Mouse (Mus musculus) midbrain, embryonic 16.5 days (tissue): ENCODE results near the gene Pld4. TPM values are rescaled to one million over a fixed set of nuclear protein-coding genes. Genes with fewer than 3 reads are reported as not detected.

Experiments
- ATAC-seq: fragments of 200-750 bp; cut with Nextera tagmentation; 2 replicates; pipeline ENCODE4 v1.8.0; 2017; ENCODE audit warnings: moderate TSS enrichment
- H3K27ac ChIP-seq: fragments of 300-500 bp; sonication (generic); 2 replicates; pipeline ENCODE4 v1.5.1; 2014; ENCODE audit warnings: mild to moderate bottlenecking, low read length, mixed read lengths
- H3K27me3 ChIP-seq: fragments of 300-500 bp; sonication (generic); 2 replicates; pipeline ENCODE4 v1.6.1; 2014; ENCODE audit warnings: low read depth, low read length, mixed read lengths; ENCODE audit not compliant: control insufficient read depth, insufficient read depth
- H3K36me3 ChIP-seq: fragments of 300-500 bp; sonication (generic); 2 replicates; pipeline ENCODE4 v1.6.1; 2014; ENCODE audit warnings: mild to moderate bottlenecking, low read length, moderate library complexity, mixed read lengths; ENCODE audit not compliant: control insufficient read depth, insufficient read depth
- H3K4me1 ChIP-seq: fragments of 300-500 bp; sonication (generic); 2 replicates; pipeline ENCODE4 v1.6.1; 2014; ENCODE audit warnings: mild to moderate bottlenecking, low read length, mixed read lengths; ENCODE audit not compliant: control insufficient read depth, insufficient read depth
- H3K4me2 ChIP-seq: fragments of 300-500 bp; sonication (generic); 2 replicates; pipeline ENCODE4 v1.6.1; 2014; ENCODE audit warnings: mild to moderate bottlenecking, low read length, mixed read lengths
- H3K4me3 ChIP-seq: fragments of 300-500 bp; sonication (generic); 2 replicates; pipeline ENCODE4 v1.5.1; 2014; ENCODE audit warnings: low read depth, mild to moderate bottlenecking, low read length, moderate library complexity, mixed read lengths
- H3K9ac ChIP-seq: fragments of 300-500 bp; sonication (generic); 2 replicates; pipeline ENCODE4 v1.6.1; 2014; ENCODE audit warnings: low read depth, low read length, mixed read lengths
- H3K9me3 ChIP-seq: fragments of 300-500 bp; sonication (generic); replicated peaks from 2 replicates; pipeline ENCODE4 v1.6.1; 2014; ENCODE audit warnings: mild to moderate bottlenecking, low read length, mixed read lengths; ENCODE audit not compliant: control insufficient read depth, poor library complexity, severe bottlenecking
- WGBS: fragments of 180-500 bp; shearing (Covaris S2); extraction: QIAGEN DNeasy Blood & Tissue Kit; methylation state at CpG from one replicate; pipeline ENCODE4 v1.1.7; 2014; 5-methylcytosine and 5-hydroxymethylcytosine counted together
- polyA plus RNA-seq: library from polyadenylated mRNA; unstranded; fragments of >200 nt; fragmentation: Nextera tagmentation; extraction: Ambion mirVana; gene quantifications from 2 replicates; pipeline ENCODE4 v1.2.1, GENCODE M21; 2015

The Pld4 gene
- 4.9 and 5.9 TPM in 2 replicates for polyA plus RNA-seq

DNA sequence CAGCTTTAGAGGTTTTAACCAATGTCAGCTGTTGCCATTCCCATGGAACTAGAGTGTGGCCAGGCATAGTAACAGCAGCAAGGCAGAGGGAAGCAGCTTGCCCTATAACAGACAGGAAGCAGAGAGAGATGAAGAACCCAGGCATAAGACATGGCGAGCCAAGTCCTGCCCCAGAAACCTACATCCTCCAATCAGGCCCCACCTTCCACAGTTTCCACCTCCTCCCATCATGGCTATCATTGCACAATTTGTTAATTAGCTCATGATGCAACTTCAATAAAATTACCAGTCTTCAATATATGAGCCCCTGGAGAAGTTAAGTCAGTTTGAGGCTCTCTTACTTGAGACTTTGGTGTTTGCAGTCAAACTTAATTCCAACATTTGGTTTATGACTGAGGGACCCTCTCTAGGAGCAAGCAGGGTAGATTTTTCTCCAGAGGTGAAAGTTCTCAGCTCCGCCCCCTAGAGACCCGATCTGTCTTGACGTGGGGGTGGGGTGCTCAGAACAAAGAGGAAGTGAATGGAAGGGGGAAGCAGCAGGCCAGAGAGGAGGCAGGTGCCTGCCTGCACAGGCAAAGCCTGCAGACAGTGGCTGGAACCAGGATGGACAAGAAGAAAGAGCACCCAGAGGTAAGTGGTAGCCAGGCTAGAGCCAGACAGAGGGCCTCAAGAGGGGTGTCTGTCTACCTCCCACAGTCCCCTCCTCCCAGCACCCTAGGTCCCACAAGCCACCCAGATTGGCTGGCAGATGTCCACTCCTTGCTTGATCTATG lies at the start of gene Pld4:
Gene Pld4, plus strand, starts transcription at position 502 of the 773 bp plus-strand sequence.
- Histone ChIP-seq H3K27ac (no peak within 1 kb of the TSS), H3K4me1 (no peaks in the 10 kb centered on the region), H3K36me3 (no peaks in the 10 kb centered on the region), H3K9ac (no peak within 1 kb of the TSS), H3K4me2 (no peak within 1 kb of the TSS), H3K4me3 (no peak within 1 kb of the TSS), H3K27me3 (no peaks in the 10 kb centered on the region), H3K9me3 (no peaks in the 10 kb centered on the region)
- 45% methylated on average over 4 of the region's 4 CpGs for WGBS
- ATAC-seq: no peak

DNA sequence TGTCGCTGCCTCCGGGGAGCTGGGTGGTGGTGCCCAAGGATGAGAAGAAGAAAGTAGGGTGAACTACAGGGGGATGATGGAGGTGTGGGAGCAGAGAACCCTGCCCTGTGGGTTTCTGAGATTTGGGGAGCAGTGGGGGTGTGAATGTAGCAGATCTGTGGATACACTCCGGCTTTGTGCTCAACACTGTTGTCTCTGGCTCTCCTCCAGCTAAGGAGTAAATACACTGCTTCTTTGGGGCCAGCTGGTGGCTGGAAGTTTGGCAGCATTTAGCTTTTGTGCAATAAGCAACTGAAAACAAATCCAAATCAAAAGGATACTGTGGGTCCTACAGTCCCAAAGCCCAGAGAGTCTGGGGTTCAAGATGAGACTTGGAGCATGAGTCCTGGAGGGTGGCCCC lies 46.5 kb upstream of the Pld4 start:
- H3K4me3 ChIP-seq: no peak overlapping the region
- no peaks in the 10 kb centered on the region; the same call in 1 of the 2 replicates for H3K27me3 ChIP-seq
- H3K27ac ChIP-seq: no peak overlapping the region
- WGBS: 73% methylated on average over 3 of the region's 3 CpGs
- H3K4me2 ChIP-seq: no peak overlapping the region
- no peak; the same call in 1 of the 2 replicates for ATAC-seq
- no peaks in the 10 kb centered on the region for H3K4me1 ChIP-seq
- H3K9me3 ChIP-seq: no peaks in the 10 kb centered on the region
- H3K9ac ChIP-seq: 0 out of 2 replicates have a peak overlapping the region, but pooled peaks have one; percentile 6
- H3K36me3 ChIP-seq: no peaks in the 10 kb centered on the region

DNA sequence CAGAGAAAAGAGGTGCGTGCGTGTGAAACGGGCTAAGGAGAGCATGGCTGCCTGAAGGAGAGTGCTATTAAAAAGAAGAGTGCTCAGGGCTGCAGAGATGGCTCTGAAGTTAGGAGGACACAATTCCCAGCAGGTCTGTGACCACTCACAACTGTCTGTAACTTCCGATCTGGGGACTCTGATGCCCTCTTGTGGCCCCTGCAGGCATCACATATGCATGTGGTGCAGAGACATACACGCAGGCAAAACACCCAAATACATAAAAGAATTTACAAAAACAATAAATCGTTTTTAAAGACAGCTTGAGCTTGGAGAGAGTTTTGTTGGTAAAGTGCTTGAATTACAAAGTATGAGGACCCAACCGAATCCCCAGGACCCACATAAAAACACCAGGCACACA lies 43.3 kb upstream of the Pld4 start:
- H3K9me3 ChIP-seq: no peaks in the 10 kb centered on the region
- H3K4me3 ChIP-seq: no peak overlapping the region
- H3K27me3 ChIP-seq: no peaks in the 10 kb centered on the region
- ATAC-seq: no peak
- H3K27ac ChIP-seq: no peak overlapping the region
- H3K4me1 ChIP-seq: peaks cover 2% of the 10 kb centered on the region; the same call in 1 of the 2 replicates
- H3K9ac ChIP-seq: no peak overlapping the region
- WGBS: 26% methylated on average over 7 of the region's 7 CpGs
- no peak overlapping the region for H3K4me2 ChIP-seq
- H3K36me3 ChIP-seq: no peaks in the 10 kb centered on the region

DNA sequence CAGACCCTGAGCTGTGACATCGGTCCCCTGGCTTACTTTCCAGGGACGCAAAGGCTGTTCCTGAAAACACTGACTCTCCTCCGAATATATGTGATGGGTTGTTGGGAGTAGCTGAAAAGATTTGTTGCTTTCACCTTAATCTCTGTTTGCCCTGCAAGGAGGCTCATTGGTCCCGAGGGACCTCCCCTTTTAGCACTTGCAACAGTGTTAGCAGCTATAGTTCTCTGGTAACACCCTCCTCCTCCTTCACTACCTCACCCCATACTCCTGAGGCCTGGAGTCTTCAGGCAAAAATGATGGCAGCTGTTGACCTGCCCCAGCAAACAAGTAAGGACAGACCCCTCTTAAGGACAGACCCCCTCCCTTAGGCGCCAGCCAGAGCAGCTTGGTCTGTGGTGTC lies 41.5 kb upstream of the Pld4 start:
- Histone ChIP-seq H3K9ac (no peak overlapping the region), H3K27me3 (no peaks in the 10 kb centered on the region), H3K4me1 (peaks cover 11% of the 10 kb centered on the region), H3K36me3 (no peaks in the 10 kb centered on the region), H3K9me3 (no peaks in the 10 kb centered on the region), H3K4me2 (no peak overlapping the region), H3K27ac (no peak overlapping the region), H3K4me3 (no peak overlapping the region)
- no peak for ATAC-seq
- 76% methylated on average over 5 of the region's 5 CpGs for WGBS

DNA sequence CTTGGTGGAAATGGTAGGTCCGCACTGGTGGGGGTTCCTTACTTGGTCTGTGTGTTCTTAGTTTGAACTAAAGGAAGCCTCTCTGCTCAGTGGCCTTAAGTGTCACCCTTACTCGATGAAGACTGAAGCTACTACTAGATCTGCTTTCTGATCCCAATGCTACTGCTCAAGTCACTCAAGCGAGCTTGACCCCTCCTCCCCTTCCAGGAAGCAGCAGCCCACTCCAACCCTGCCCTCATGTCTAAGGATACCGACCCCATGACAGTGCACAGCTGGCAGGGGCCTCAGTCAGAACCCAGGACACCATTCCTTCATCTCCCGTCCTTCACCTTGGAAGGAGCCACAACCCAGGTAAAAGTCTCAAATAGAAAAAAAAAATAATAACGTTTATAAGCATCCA lies 40.2 kb upstream of the Pld4 start, which contains the start of gene Cep170b:
Gene Cep170b, plus strand, starts transcription at position 240 of the 400 bp plus-strand sequence.
- H3K27ac ChIP-seq: no peak within 1 kb of the TSS
- no peak for ATAC-seq

DNA sequence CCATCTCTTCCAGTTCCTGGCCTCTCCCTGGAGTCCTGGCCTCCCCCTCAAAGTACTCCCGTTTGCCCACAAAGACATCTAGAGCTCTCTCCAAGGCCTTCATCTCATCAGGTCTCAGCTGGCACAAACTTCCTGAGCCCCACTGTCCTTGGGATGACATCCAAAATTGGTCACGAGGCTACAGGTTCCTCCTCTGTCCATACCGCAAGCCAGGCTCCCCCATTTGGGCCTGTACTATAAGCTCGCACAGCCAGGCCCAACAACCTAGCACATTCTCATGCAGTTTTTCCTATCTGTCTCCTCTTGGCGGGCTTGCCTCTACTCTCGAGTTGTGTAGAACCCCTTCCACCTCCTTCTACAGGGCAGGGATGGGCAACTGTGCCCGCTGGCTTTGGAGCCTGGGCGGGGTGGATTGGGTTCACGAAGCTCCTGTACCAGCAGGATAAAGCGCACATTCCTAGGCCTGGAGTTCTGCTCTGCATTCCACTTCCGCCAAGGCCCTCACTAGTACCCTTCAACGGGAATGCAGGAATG lies 39.5 kb upstream of the Pld4 start:
- H3K9me3 ChIP-seq: no peaks in the 10 kb centered on the region
- ATAC-seq: no peak
- WGBS: 36% methylated on average over 12 of the region's 12 CpGs
- no peak overlapping the region for H3K27ac ChIP-seq
- H3K4me1 ChIP-seq: peaks cover 16% of the 10 kb centered on the region
- no peaks in the 10 kb centered on the region for H3K27me3 ChIP-seq
- H3K4me2 ChIP-seq: peak overlapping the region; percentile 69
- peak overlapping the region; percentile 94 for H3K9ac ChIP-seq
- H3K36me3 ChIP-seq: no peaks in the 10 kb centered on the region
- peak overlapping the region; percentile 86 for H3K4me3 ChIP-seq

More for the DNA sequence above, 40.2 kb upstream of the Pld4 start, which contains the start of gene Cep170b:
- Histone ChIP-seq H3K27me3 (no peaks in the 10 kb centered on the region), H3K4me3 (peak within 1 kb of the TSS; percentile 86), H3K9ac (peak within 1 kb of the TSS; percentile 94), H3K4me2 (peak within 1 kb of the TSS; percentile 69), H3K36me3 (no peaks in the 10 kb centered on the region), H3K9me3 (no peaks in the 10 kb centered on the region), H3K4me1 (peaks cover 16% of the 10 kb centered on the region)
- WGBS: 74% methylated on average over 6 of the region's 6 CpGs

DNA sequence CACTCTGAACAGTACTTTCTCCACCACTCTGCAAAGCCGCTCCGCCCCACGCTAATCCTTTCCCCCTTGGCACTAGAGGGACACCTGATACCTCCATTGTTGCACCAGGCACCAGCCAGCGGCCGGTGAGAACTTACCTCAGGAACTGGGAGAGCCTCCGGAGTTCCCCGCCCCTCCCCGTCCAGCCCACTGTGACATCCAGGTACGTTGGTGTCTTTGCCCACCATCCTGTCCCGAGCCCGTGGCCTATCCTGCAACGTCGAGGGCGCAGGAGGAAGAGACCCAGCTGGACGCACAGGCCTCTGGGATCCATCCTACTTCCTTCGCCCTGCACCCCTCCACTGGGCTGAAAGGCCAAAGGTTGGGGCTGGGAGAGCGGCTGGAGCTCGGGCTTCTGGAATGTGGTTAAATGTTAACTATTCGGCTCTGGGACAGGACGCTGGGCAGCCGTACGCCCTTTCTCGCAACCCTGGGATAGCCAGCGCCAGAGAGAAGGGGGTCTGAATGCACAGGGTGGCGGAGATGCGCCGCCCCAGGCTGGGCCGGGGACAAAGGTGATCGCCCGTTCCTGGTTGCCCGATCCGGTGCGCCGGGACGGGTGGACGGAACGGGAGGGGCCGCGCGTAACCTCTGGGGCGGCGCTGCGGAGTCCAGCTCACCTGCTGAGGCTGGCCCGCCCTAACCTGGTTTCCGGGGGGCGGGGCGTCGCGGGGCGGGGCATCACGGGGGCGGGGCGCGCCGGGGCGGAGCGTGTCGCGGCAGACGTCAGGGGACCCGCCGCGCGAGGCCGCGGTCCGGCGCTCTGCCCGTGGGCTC lies 38.8 kb upstream of the Pld4 start:
- Histone ChIP-seq H3K9ac (peak overlapping the region; percentile 94), H3K27me3 (no peaks in the 10 kb centered on the region), H3K9me3 (no peaks in the 10 kb centered on the region), H3K36me3 (no peaks in the 10 kb centered on the region), H3K4me3 (peak overlapping the region; percentile 86), H3K27ac (peak overlapping the region; percentile 53), H3K4me2 (peak overlapping the region; percentile 69), H3K4me1 (peaks cover 16% of the 10 kb centered on the region)
- ATAC-seq: peak; percentile 57
- WGBS: 2% methylated on average over 55 of the region's 69 CpGs

DNA sequence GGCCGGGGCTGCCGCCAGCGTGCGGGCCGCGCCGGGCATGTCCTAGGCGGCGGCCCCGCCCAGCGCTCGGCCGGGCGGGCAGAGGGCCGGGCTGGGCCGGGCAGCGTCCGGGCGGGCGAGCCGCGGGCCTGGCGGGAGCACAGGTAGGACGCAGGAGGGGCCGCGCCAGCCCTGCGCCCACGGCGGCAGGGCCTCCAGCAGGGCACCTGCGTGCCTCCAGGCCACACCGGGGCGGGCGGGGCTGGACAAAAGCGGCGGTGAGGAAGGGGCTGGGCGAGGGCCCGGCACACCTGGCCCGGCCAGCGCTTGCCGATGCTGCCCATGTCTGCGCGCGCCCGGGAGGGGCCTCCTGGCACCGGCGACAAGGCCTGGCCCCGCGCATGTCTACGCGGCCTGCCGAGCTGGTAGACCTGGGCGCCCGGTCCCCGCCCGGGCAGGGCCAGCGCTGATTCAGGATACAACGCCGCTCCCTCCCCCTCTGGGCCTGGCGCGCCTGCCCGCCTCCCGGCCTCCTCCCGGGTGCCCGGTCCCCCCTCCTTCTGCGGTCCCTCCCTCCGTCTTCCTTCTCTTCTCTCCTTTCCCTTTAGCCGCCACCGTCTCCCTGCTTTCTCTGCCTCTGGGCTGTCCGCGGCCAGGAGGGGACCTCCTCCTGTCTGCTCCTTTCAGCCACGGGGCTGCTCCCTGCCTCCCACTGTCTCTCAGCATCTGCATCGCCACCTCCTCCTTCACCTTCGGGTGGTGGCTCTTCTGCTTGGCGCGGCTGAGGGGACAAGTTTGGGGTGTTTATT lies 38.0 kb upstream of the Pld4 start:
- Histone ChIP-seq H3K4me1 (peaks cover 17% of the 10 kb centered on the region), H3K4me3 (peak overlapping the region; percentile 86), H3K9me3 (no peaks in the 10 kb centered on the region), H3K9ac (peak overlapping the region; percentile 94), H3K27me3 (no peaks in the 10 kb centered on the region), H3K27ac (peak overlapping the region; percentile 53), H3K36me3 (no peaks in the 10 kb centered on the region), H3K4me2 (peak overlapping the region; percentile 69)
- ATAC-seq: peak; percentile 68
- under 1% methylated on average over 44 of the region's 75 CpGs for WGBS
